Mouse (Mus musculus) embryonic facial prominence, embryonic 12.5 days (tissue): Measurements from ENCODE around the gene Itga6. TPM values are rescaled to one million over a fixed set of nuclear protein-coding genes. Genes with fewer than 3 reads are reported as not detected.

Experiments used
- ATAC-seq: fragments of 200-750 bp; cut with Nextera tagmentation; 2 replicates; pipeline ENCODE4 v1.8.0; 2017; ENCODE audit not compliant: insufficient number of reproducible peaks, insufficient read depth, low FRiP score, low TSS enrichment
- H3K27ac ChIP-seq: fragments of 300-500 bp; sonication (generic); 2 replicates; pipeline ENCODE4 v1.5.1; 2016; ENCODE audit warnings: mild to moderate bottlenecking
- H3K27me3 ChIP-seq: fragments of 300-500 bp; sonication (generic); 2 replicates; pipeline ENCODE4 v1.6.1; 2016; ENCODE audit warnings: mild to moderate bottlenecking, moderate library complexity
- H3K36me3 ChIP-seq: fragments of 300-500 bp; sonication (generic); 2 replicates; pipeline ENCODE4 v1.6.1; 2016; ENCODE audit warnings: mild to moderate bottlenecking
- H3K4me1 ChIP-seq: fragments of 300-500 bp; sonication (generic); 2 replicates; pipeline ENCODE4 v1.6.1; 2016
- H3K4me2 ChIP-seq: fragments of 300-500 bp; sonication (generic); replicated peaks from 2 replicates; pipeline ENCODE4 v1.6.1; 2016; ENCODE audit warnings: mild to moderate bottlenecking, moderate library complexity
- H3K4me3 ChIP-seq: fragments of 300-500 bp; sonication (generic); 2 replicates; pipeline ENCODE4 v1.5.1; 2016; ENCODE audit warnings: mild to moderate bottlenecking
- H3K9ac ChIP-seq: fragments of 300-500 bp; sonication (generic); 2 replicates; pipeline ENCODE4 v1.6.1; 2016; ENCODE audit warnings: mild to moderate bottlenecking, moderate library complexity
- H3K9me3 ChIP-seq: fragments of 300-500 bp; sonication (generic); 2 replicates; pipeline ENCODE4 v1.6.1; 2016; ENCODE audit warnings: mild to moderate bottlenecking, moderate library complexity
- WGBS: fragments of 180-500 bp; shearing (Covaris S2); methylation state at CpG from one replicate; pipeline ENCODE4 v1.1.7; 2016; 5-methylcytosine and 5-hydroxymethylcytosine counted together
- polyA plus RNA-seq: library from polyadenylated mRNA; unstranded; fragments of >200 nt; fragmentation: Nextera tagmentation; extraction: Ambion mirVana; gene quantifications from 2 replicates; pipeline ENCODE4 v1.2.1, GENCODE M21; 2016

Gene Itga6
- polyA plus RNA-seq, 1 experiment from 2014 or later = 43.4 TPM

- H3K9ac ChIP-seq = no peak overlapping the region
- H3K4me2 ChIP-seq = no peak overlapping the region
- H3K9me3 ChIP-seq = no peaks in the 10 kb centered on the region
- H3K4me3 ChIP-seq = no peak overlapping the region
- H3K4me1 ChIP-seq = no peaks in the 10 kb centered on the region
- no peaks in the 10 kb centered on the region for H3K36me3 ChIP-seq
- no peak overlapping the region for H3K27ac ChIP-seq
- WGBS = 88% methylated on average over 6 of the region's 6 CpGs
- no peaks in the 10 kb centered on the region for H3K27me3 ChIP-seq
- no peak for ATAC-seq
Observed at GRCm38 (mm10) chr2:71767019-71767610, 21.7 kb downstream of the Itga6 start.

GRCm38 (mm10) chr2:71771762-71772161 is 26.3 kb downstream of the Itga6 start:
- Histone ChIP-seq H3K4me3 (no peak overlapping the region), H3K36me3 (no peaks in the 10 kb centered on the region), H3K9me3 (no peaks in the 10 kb centered on the region), H3K27me3 (no peaks in the 10 kb centered on the region), H3K27ac (no peak overlapping the region), H3K4me1 (0 out of 2 replicates have a peak, but pooled peaks cover 6% of the 10 kb centered on the region), H3K4me2 (no peak overlapping the region), H3K9ac (no peak overlapping the region)
- WGBS = 88% methylated on average over 4 of the region's 4 CpGs
- no peak for ATAC-seq

GRCm38 (mm10) chr2:71773714-71774113 is 28.3 kb downstream of the Itga6 start:
- Histone ChIP-seq H3K4me3 (no peak overlapping the region), H3K9me3 (no peaks in the 10 kb centered on the region), H3K36me3 (no peaks in the 10 kb centered on the region), H3K27me3 (no peaks in the 10 kb centered on the region), H3K4me1 (0 out of 2 replicates have a peak, but pooled peaks cover 6% of the 10 kb centered on the region), H3K9ac (no peak overlapping the region), H3K27ac (no peak overlapping the region), H3K4me2 (no peak overlapping the region)
- ATAC-seq = no peak
- WGBS = 88% methylated on average over 5 of the region's 5 CpGs

GRCm38 (mm10) chr2:71774246-71774951 is 29.0 kb downstream of the Itga6 start:
- Histone ChIP-seq H3K4me2 (no peak overlapping the region), H3K9ac (no peak overlapping the region), H3K27ac (no peak overlapping the region), H3K36me3 (no peaks in the 10 kb centered on the region), H3K4me1 (0 out of 2 replicates have a peak, but pooled peaks cover 6% of the 10 kb centered on the region), H3K4me3 (no peak overlapping the region), H3K9me3 (no peaks in the 10 kb centered on the region), H3K27me3 (no peaks in the 10 kb centered on the region)
- WGBS = 73% methylated on average over 10 of the region's 10 CpGs
- ATAC-seq = no peak

GRCm38 (mm10) chr2:71775201-71775611 is 29.8 kb downstream of the Itga6 start:
- no peak overlapping the region for H3K27ac ChIP-seq
- 55% methylated on average over 9 of the region's 9 CpGs for WGBS
- H3K4me3 ChIP-seq = no peak overlapping the region
- ATAC-seq = no peak
- no peaks in the 10 kb centered on the region for H3K9me3 ChIP-seq
- H3K27me3 ChIP-seq = no peaks in the 10 kb centered on the region
- H3K9ac ChIP-seq = no peak overlapping the region
- H3K36me3 ChIP-seq = no peaks in the 10 kb centered on the region
- no peak overlapping the region for H3K4me2 ChIP-seq
- H3K4me1 ChIP-seq = 0 out of 2 replicates have a peak, but pooled peaks cover 6% of the 10 kb centered on the region

- 0 out of 2 replicates have a peak, but pooled peaks cover 6% of the 10 kb centered on the region for H3K4me1 ChIP-seq
- no peak overlapping the region for H3K27ac ChIP-seq
- no peak overlapping the region for H3K4me2 ChIP-seq
- H3K9me3 ChIP-seq = no peaks in the 10 kb centered on the region
- H3K4me3 ChIP-seq = no peak overlapping the region
- no peaks in the 10 kb centered on the region for H3K36me3 ChIP-seq
- H3K27me3 ChIP-seq = no peaks in the 10 kb centered on the region
- WGBS = 44% methylated on average over 5 of the region's 5 CpGs
- H3K9ac ChIP-seq = no peak overlapping the region
- no peak for ATAC-seq
Observed at GRCm38 (mm10) chr2:71779266-71779888, 34.0 kb downstream of the Itga6 start.

- 0 out of 2 replicates have a peak, but pooled peaks cover 6% of the 10 kb centered on the region for H3K4me1 ChIP-seq
- no peaks in the 10 kb centered on the region for H3K9me3 ChIP-seq
- H3K36me3 ChIP-seq = no peaks in the 10 kb centered on the region
- H3K4me3 ChIP-seq = no peak overlapping the region
- no peak overlapping the region for H3K9ac ChIP-seq
- ATAC-seq = no peak
- H3K27ac ChIP-seq = no peak overlapping the region
- H3K27me3 ChIP-seq = no peaks in the 10 kb centered on the region
- WGBS = 51% methylated on average over 6 of the region's 6 CpGs
- no peak overlapping the region for H3K4me2 ChIP-seq
Observed at GRCm38 (mm10) chr2:71780016-71780415, 34.6 kb downstream of the Itga6 start.

- no peaks in the 10 kb centered on the region for H3K9me3 ChIP-seq
- WGBS = 76% methylated on average over 3 of the region's 3 CpGs
- no peak overlapping the region for H3K4me2 ChIP-seq
- H3K27ac ChIP-seq = no peak overlapping the region
- ATAC-seq = no peak
- peaks cover 6% of the 10 kb centered on the region; the same call in 1 of the 2 replicates for H3K4me1 ChIP-seq
- no peak overlapping the region for H3K9ac ChIP-seq
- H3K4me3 ChIP-seq = no peak overlapping the region
- no peaks in the 10 kb centered on the region for H3K36me3 ChIP-seq
- peaks cover 15% of the 10 kb centered on the region for H3K27me3 ChIP-seq
Observed at GRCm38 (mm10) chr2:71785260-71785659, 39.8 kb downstream of the Itga6 start.

GRCm38 (mm10) chr2:71786060-71786459 is 40.6 kb downstream of the Itga6 start:
- no peak overlapping the region for H3K27ac ChIP-seq
- 34% methylated on average over 5 of the region's 5 CpGs for WGBS
- H3K9ac ChIP-seq = no peak overlapping the region
- H3K9me3 ChIP-seq = no peaks in the 10 kb centered on the region
- peaks cover 6% of the 10 kb centered on the region; the same call in 1 of the 2 replicates for H3K4me1 ChIP-seq
- peaks cover 15% of the 10 kb centered on the region for H3K27me3 ChIP-seq
- H3K4me3 ChIP-seq = no peak overlapping the region
- H3K36me3 ChIP-seq = no peaks in the 10 kb centered on the region
- ATAC-seq = no peak
- H3K4me2 ChIP-seq = no peak overlapping the region

GRCm38 (mm10) chr2:71786591-71787155 is 41.3 kb downstream of the Itga6 start:
- WGBS = 2% methylated on average over 40 of the region's 61 CpGs
- Histone ChIP-seq H3K4me3 (peak overlapping the region; percentile 75), H3K36me3 (no peaks in the 10 kb centered on the region), H3K4me1 (peaks cover 6% of the 10 kb centered on the region; the same call in 1 of the 2 replicates), H3K9me3 (no peaks in the 10 kb centered on the region), H3K27me3 (peaks cover 15% of the 10 kb centered on the region), H3K27ac (peak overlapping the region; percentile 73), H3K9ac (peak overlapping the region; percentile 68), H3K4me2 (peak overlapping the region; percentile 96)
- peak; percentile 87 for ATAC-seq

- H3K4me2 ChIP-seq = peak overlapping the region; percentile 96
- WGBS = under 1% methylated on average over 40 of the region's 40 CpGs
- H3K9me3 ChIP-seq = no peaks in the 10 kb centered on the region
- H3K27me3 ChIP-seq = peaks cover 15% of the 10 kb centered on the region
- H3K9ac ChIP-seq = peak overlapping the region; percentile 68
- H3K27ac ChIP-seq = peak overlapping the region; percentile 73
- no peaks in the 10 kb centered on the region for H3K36me3 ChIP-seq
- peak overlapping the region; percentile 75 for H3K4me3 ChIP-seq
- peaks cover 6% of the 10 kb centered on the region; the same call in 1 of the 2 replicates for H3K4me1 ChIP-seq
- ATAC-seq = peak; percentile 70
Observed at GRCm38 (mm10) chr2:71787156-71787590, 41.8 kb downstream of the Itga6 start.
